Mouse (Mus musculus): ENCODE measurements around the gene Cachd1.
A peak's percentile ranks its signal among the peaks of the same experiment; 100 is the strongest.

Cachd1 gene

DNA sequence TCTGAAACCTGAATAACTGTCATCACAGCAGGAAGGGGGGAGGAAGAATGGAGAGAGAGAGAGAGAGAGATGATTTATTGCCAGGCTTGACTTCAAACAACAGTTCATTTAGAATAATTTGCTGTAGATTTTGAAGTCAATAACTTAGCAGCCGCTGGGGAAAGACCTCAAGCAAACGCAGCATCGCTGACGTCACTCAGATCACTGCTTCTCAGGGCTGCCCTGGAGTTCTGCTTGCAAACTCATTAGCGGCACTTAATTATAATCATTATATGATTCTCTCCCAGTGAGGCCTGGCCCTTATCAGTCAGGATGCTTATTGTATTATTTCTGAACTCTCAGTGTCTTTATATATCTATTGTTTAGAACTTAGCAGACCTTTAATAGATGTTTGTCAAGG lies 289.9 kb downstream of the Cachd1 start:
- DNase-seq (ENCODE audit: low spot score) = no peak

DNA sequence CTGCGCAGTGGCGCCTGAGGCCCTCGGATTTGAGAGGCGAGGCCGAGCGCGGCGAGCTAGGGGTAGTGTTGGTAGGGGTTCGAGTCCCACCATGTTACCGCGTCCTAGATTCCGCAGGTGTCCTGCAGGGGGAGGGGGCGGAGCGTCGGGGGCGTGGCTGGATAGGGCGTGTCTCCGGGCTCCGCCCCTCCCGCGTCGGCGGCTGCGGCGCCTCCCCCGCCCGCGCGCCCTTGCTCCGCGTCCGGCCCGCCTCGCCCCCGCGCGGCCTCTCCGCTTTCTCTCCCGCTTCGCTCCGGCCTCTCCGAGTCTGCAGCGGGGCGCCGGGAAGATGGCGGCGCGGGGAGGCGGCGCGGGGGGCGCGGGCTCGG lies 292.3 kb downstream of the Cachd1 start, which contains the start of gene Raver2:
Gene Raver2, plus strand, starts transcription at position 198 of the 368 bp plus-strand sequence.
- peak; percentile 88 for DNase-seq (ENCODE audit: low spot score)

DNA sequence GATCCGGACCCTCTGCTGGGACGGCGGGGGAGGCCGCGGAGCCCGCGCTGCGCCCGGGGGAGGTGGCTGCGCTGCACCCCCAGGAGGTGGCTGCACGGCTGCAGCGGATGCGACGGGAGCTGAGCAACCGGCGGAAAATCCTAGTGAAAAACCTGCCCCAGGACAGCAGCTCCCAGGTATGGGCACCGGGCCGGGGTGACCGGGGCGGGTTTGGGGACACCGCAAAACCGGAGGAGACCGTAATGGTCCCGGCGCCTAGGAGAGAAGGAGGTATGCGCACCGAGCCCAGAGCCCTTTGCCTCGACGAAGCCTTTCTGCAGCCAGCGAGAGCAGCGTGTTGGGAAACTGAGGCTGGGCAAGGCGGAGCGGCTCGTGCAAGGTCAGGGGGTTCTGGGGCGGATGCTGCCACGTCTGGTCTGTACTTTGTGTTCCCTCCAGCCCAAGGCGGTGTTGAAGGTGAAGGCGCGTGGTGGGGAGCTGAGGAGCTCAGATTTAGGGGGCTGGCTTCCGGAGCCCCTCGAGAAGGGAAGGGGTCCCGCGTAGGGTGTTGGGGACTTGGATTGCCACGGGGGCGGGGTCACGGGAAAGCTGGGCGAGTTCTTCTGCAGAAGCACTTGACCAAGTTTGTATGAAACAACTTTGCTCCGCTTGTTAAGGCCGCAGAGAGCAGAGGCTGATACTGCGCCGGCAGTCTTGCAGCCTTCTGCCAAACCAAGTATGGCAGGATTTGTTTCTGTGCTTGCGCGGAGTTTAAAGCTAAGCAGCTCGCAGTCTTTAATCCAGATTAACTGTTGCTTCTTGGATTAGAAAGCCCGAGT lies 292.9 kb downstream of the Cachd1 start:
- DNase-seq (ENCODE audit: low spot score) = peak; percentile 72

DNA sequence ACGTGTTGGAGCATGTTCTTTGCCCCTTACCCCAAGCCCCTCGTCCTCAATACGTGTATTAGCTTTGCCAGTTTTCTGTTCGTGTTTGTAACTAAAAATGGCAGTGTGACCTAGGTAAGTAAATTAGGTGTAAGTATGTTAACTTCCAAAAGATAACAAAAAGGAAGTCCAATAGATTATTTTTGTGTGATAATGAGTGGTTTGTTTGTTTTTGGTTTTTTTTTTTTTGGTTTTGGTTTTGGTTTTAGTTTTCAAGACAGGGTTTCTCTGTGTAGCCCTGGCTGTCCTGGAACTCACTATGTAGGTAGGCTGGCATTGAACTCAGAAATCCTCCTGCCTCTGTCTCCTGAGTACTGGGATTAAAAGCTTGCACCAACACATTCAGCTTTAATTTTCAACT lies 295.1 kb downstream of the Cachd1 start:
- no peak for DNase-seq (ENCODE audit: low spot score)

DNA sequence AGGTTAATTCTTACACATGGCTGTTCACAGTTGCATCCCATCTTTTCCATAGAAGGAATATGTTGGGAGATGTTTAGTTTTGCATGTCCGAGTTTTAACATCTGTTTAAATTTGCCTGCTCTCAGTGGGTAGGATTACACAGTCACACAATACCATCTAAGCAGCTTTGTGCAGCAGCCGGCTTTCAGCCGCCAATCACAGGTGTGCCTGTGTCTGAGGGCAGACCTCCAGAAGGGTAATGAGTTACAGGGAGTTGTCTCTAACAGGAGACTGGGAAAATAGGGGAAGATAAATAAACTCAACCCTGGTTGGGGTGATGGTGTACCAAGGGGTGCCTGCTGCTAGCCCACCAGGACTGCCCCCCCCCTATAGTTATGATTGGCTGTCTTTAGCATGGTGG lies 299.9 kb downstream of the Cachd1 start:
- DNase-seq (ENCODE audit: low spot score) = no peak

Measured in testis, postnatal 10 days (tissue).